Mouse (Mus musculus): ENCODE results near the gene Ctdnep1. TPM values are rescaled to one million over a fixed set of nuclear protein-coding genes. Genes with fewer than 3 reads are reported as not detected.

Ctdnep1 gene
- total RNA-seq, 2 experiments from 2014 or later, result 26.6 to 120 TPM

DNA sequence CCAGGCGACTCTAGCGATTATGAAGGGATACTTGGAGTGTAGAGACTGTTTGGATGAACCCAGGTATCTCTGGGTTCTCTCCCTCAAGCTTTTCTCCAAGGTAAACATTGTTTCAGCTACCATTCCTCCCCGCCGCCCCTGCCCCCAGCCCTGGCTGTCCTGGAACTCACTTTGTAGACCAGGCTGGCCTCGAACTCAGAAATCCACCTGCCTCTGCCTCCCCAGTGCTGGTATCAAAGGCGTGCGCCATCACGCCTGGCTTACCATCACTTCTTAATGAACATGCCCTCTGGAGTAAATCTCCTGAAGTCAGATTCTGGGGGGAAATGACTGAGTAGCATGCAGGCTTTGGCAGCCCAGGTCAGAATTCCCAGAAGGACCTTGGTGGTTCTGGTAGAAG, 1.3 kb downstream of the Ctdnep1 start, which contains the start of gene Elp5:
Gene Elp5, minus strand, starts transcription at position 293 of the 400 bp plus-strand sequence.
- no peak for ATAC-seq (ENCODE audit: poor library complexity, severe bottlenecking)

DNA sequence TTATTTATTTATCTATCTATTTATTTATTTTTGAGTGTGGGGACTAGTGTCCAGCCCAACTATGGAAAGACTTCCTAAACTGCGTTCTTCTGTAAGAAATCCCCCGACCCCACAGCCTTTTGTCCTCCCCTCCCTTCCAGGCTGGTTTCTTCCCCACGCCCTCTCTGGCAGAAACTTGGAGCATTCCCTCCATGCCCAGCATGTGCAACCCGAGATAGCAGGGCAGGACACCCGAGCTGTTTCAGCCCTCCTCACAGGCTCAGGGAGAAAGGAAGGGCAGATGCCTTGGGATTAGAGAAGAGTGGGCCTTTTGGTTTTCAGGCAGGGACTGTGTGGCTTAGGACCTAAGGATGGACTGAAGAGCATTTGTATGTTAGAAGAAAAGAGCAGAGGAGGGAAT, 1.9 kb downstream of the Ctdnep1 start:
- no peak for ATAC-seq (ENCODE audit: poor library complexity, severe bottlenecking)

DNA sequence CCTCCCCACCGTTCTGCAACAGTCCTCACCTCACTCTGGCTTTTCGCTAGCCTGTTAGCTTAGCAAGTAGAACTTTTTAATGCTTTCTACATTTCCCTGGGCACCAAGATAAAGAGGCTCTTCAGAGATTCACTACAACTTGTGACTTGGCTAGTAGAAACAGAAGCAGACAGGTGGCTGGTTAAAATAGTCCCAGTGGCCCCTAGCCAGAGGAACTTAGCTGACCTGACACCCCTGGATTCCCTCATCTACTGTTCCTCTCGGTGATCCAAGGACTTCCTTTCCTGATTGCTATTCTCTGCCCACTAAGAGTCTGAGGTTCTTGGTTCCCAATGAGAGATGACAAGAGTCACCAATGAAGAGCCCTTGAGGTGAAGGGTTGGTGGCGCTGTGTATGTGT, 2.4 kb downstream of the Ctdnep1 start:
- no peak for ATAC-seq (ENCODE audit: poor library complexity, severe bottlenecking)

DNA sequence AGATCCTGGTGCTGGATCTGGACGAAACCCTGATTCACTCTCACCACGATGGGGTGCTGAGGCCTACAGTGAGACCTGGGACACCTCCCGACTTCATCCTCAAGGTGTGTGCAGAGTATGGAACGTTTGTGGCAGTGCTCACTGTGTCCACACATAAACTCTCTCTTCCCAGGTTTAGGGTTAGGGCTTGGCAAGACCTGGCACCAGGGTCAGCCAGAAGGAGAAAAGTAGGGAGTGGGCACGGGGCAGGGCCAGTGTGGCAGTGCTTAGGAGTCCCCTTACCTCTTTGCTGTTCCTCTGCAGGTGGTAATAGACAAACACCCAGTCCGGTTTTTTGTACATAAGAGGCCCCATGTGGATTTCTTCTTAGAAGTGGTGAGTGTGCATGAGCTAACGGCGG, 3.5 kb downstream of the Ctdnep1 start:
- no peak for ATAC-seq (ENCODE audit: poor library complexity, severe bottlenecking)

DNA sequence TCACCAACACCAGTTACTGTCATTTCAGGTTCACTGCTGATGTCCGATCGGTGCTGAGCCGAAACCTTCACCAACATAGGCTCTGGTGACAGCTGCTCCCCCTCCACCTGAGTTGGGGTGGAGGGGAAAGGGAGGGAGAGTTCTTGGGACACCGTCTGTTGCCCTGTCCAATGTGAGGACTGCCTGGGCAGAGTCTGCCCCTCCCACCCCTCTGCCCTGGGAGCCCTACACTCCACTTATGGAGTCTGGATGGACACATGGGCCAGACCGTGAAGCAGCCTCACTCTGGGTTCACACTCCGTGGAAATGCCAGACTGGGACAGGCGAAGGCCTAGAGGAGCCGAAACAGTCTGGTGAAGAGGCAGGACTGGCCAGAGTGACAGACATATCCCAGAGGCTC, 9.0 kb downstream of the Ctdnep1 start:
- no peak for ATAC-seq (ENCODE audit: poor library complexity, severe bottlenecking)

DNA sequence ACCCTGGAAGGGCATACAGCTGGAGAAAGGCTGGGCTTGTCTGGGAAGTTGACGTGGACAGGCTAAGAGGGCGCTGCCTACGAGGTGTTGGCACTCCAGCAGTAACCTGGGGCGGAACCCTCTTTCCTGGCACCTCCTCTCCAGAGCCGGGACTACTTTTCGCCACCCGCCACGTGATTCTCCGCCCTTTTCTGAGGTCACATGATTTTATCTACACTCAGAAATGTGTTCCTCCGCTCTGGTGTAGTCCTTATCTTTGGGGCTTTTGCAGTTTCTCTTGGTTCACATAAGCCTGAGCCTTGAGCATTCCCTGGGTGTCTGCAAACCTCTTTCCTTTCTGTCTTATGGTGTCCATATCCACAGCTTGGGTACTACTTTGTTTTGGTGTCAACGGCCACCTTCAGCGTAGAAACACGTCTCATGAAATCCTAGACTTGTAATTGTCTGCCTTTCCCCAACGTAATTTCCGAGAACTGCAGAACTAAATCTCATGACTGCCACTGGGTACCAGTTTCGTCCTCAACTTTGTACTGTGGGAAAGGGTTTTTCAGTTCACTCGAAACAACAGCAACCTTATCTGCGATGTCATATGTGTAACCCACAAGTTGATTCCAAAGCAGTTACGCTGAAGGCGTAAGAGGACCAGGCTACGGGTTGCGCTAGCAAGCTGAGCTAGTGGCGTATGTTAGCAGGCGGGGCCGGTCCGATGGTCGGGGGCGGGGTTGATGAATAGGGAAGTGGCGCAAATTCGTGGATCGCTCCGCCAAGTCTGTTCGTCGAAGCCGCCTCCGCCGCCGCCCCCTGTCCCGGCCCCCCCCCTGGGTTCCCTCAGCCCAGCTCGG, 10.1 kb downstream of the Ctdnep1 start, which contains the start of gene Gabarap:
Gene Gabarap, plus strand, starts transcription at position 294 of the 842 bp plus-strand sequence.
- ATAC-seq (ENCODE audit: poor library complexity, severe bottlenecking), result peak; percentile 69

DNA sequence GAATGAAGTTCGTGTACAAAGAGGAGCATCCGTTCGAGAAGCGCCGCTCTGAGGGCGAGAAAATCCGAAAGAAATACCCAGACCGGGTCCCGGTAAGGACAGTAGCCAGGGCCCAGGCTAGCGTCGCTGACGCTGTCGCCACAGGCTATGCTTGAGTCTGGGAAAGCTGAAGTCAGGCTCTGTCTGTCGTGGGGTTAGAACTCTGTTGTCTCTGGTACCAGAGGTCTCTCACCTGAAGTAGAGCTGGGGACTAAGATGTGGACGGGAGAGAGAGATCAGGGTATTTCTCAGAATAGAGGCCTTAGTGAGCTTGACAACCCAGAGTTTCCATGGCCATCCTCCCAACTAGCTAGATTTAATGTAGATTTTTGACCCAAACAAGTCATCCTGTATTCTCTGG, 10.8 kb downstream of the Ctdnep1 start:
- ATAC-seq (ENCODE audit: poor library complexity, severe bottlenecking), result 0 out of 2 replicates have a peak, but pooled peaks have one; percentile 0

DNA sequence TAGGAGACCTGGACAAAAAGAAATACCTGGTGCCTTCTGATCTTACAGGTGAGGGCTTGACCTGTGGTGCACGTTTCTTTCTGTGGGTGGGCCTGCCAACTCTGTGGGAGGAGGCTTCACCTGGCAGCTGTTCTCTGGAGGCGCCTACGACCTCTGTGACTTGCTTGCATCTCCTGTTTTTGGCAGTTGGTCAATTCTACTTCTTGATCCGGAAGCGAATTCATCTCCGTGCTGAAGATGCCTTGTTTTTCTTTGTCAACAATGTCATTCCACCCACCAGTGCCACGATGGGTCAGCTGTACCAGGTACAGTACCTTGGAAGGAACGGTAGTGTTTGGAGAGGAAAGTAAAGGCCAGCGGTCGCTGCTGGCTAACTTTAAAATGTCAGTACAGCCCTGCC, 11.4 kb downstream of the Ctdnep1 start:
- ATAC-seq (ENCODE audit: poor library complexity, severe bottlenecking), result no peak

DNA sequence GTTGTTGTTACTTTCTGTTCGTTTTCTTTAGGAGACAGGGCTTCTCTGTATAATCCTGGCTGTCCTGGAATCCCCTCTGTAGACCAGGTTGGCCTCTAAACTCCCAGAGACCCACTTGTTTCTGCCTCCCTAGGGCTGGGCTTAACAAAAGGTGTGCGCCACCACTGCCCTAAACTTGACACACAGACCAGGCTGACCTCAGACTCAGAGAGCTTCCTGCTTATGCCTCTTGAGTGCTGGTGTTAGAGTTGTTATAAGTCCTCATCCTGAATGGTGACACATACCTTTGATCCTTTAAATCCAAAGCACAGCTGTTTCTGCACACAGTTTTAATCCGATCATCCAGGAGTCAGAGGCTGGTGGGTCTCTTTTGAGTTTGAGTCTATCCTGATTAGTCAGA, 12.0 kb downstream of the Ctdnep1 start:
- no peak for ATAC-seq (ENCODE audit: poor library complexity, severe bottlenecking)

DNA sequence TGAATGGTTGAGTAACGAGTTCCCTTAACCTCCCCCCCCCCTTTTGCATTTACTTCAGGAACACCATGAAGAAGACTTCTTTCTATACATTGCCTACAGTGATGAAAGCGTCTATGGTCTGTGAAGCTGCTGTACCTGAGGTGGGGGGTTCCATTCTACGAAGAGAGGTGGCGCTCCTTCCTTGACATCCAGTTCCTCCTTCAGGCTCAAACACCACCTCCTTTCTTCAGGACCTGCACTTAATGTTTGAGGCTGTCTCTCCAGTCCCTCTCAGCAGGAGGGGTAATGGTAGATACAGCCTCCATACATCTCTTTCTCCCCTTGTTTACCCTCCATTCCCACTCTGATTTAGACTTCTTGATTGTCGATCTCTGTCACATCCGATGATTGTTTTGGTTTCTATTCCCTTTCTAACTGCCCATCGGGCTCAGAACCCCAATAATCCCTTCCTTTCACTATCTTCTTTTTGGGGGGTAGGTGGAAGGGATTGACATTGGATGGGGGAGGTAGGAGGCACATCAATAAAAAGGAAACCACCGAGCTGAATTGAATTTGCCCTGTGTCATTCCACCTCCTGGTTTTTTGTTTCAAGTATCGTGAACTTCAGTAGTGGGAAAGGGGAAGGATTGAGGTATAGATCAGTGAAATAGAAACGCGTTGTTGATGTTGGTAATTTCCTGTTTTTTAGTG, 13.6 kb downstream of the Ctdnep1 start:
- ATAC-seq (ENCODE audit: poor library complexity, severe bottlenecking), result no peak

DNA sequence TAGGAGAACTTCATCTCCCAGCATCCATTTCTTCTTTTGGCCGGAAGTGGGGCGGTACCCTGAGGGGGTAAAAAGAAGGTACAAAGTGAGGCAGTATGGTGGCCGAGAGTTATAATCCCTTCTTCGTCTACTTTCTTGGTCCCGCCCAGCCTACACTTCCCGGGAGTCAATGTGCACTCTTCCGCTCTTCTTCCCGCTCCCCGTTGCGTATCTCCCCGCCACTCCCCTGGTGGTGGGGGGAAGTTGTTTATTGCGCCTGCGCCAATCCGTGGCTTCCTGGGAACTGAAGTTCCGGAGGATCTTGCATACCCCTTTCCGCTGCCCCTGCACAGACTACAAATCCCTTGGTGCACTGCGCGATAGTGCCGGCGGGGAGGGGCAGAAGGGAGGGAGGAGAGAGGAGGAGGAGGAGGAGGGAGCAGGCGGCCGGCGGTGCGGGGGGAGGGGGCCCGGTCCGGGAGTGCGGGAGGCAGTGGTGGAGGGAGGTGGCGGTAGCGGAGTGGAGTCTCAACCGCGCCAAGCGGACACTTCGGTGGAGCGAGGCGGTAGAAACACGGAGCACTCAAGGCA, 14.5 kb downstream of the Ctdnep1 start, which contains the start of gene Phf23:
Gene Phf23, plus strand, starts transcription at position 387 of the 570 bp plus-strand sequence.
- ATAC-seq (ENCODE audit: poor library complexity, severe bottlenecking), result peak; percentile 58

DNA sequence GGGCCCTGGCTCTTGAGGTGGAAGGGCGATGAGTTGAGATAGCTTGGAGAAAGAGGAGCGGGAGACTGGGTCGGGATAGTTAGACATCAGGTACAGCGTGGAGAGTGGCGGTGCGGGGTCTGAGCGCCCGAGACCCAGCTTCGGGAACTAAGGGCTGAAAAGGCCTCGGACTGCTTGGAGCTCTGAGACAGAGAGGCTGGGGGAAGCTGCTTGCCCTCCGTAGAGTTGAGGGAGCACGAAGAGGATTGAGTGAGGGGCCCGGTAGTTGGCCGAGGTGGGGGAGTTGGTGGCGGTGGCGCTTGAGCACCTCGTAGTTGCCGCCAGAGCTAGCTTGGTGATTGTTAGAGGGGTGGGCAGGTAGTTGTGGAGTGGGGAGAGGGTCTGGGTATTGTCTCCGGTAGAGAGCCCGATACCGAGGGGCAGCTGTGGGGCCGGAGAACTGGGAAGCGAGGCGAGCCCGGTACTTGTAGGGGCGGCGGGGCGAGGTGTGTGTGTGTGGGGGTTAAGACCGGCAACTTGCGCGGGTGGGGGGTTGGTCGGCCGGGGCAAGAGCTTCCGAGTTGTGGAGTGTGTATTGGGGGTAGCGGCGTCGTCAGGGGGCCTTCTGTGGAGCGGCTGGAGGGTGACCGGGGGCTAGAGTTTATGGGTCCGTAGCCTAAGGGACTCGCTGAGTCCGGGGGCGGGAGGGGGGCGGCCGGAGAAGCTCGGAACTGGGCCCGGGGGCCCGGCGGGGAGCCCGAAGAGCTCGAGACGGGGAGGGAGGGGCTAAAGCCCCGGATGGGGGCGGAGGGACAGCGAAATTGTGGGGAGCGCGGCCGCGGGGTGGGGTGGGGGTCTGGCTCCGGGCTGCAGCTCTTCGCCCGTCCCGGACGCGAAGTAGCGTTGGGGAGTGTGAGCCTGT, 15.5 kb downstream of the Ctdnep1 start:
- ATAC-seq (ENCODE audit: poor library complexity, severe bottlenecking), result no peak

DNA sequence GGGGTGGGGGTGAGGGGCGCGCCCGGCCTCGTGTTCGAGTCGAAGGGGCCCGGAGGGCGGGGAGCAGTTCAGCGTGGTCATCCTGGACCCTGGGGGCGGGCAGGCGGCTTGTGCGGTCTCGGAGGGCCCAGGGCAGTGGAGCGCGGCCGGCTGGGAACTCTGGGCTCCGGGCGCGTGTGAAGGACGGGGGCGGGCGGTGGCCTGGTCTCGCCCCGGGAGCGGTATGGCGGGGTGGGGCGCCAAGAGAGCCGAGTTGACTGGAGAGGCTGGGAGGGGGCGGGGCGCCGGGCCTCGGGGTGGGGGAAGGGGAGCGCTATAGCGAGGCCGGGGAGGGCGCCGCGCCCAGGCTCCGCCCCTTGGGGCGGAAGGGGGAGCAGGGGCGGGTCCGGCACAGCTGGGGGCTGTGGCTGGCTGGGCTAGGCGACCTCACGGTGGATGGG, 16.1 kb downstream of the Ctdnep1 start:
- ATAC-seq (ENCODE audit: poor library complexity, severe bottlenecking), result peak; percentile 38

DNA sequence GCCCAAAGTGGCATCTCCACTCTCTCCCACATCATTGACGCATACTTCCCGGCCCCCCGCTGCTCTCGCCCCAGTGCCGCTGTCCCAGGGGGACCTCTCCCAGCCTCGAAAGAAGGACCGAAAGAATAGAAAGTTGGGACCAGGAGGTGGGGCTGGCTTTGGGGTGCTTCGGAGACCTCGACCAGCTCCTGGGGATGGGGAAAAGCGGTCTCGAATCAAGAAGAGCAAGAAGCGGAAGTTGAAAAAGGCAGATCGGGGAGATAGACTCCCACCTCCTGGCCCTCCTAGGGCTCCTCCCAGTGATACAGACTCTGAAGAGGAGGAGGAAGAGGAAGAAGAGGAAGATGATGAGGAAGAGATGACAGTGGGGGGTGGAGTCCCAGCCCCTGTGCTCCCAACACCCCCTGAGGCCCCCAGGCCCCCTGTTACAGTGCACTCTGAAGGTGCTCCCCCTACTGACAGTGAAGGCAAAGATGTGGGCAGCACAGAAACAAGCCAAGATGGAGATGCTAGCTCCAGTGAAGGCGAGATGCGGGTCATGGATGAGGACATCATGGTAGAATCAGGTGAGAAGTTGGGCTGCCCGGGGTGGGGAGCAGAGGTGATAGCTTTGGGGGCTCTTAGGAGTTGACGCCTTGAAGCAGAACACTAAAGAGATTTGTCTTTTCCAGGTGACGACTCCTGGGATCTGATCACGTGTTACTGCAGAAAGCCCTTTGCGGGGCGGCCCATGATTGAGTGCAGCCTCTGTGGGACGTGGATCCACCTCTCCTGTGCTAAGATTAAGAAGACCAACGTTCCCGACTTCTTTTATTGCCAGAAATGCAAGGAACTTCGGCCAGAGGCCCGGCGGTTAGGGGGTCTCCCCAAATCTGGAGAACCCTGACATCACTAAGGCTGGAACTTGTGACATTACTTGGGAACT, 17.9 kb downstream of the Ctdnep1 start:
- ATAC-seq (ENCODE audit: poor library complexity, severe bottlenecking), result no peak

DNA sequence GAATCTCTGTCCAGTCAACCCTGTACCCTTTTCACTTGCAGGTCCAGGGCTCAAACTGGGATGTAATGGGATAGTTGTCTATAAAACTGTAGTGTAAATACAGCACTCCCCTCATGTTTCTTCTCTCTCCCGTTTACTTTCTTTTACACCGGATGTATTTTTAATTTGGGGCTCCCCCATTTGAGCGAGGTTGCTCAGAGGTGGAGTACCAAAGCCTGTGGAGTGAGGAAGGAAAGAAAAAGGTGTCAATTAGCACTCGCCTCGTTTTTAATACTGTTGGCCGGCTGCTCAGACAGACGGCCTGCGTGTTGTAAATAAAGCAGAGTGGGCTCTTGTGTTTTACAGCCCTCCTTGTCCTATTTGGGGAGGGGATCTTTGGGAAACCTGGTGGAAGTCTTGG, 18.7 kb downstream of the Ctdnep1 start:
- no peak for ATAC-seq (ENCODE audit: poor library complexity, severe bottlenecking)

DNA sequence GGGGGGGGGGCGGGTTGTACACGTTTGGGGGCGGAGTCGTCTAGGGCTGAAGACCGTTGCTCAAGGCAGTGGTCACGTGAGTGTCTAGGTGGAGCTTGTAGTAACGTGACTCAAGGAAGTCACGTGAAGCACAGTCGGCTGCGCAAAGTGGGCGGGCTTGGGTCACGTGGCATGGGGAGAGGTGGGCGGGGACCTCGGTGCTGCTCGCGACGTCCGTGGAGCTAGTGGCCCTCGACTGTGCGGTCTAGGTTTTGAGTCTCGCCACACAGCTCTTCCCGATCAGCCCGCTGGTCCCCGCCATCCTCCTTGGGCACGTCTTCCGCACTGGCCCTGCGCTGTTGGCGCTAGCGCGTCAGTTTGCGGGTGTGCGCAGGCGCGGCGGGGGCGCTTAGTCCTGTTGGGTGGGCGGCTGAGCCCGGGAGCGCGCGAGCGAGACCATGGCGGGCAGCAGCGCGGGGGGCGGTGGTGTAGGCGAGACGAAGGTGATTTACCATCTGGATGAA, 19.5 kb downstream of the Ctdnep1 start, which contains the start of gene Dvl2:
Gene Dvl2, plus strand, starts transcription at position 200 of the 503 bp plus-strand sequence.
- ATAC-seq (ENCODE audit: poor library complexity, severe bottlenecking), result peak; percentile 61

DNA sequence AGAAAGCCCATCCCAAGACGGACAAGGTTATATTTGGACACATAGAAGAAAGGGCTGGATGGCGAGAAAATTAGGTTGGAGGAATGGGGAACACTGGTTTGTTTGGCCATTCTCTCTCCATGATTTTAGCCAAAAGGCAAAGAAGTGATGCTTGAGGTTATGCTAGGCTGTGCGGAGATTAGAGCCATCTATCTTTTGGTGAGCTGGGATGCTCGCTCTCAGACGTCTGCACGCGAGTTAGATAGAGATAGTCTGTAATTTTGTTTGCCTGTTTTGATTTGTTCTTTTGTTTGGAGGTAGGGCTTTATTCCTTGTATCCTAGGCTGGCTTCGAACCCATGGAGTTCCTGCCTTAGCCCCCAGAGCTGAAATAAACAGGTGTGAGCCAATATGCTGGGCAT, 20.2 kb downstream of the Ctdnep1 start:
- ATAC-seq (ENCODE audit: poor library complexity, severe bottlenecking), result no peak

DNA sequence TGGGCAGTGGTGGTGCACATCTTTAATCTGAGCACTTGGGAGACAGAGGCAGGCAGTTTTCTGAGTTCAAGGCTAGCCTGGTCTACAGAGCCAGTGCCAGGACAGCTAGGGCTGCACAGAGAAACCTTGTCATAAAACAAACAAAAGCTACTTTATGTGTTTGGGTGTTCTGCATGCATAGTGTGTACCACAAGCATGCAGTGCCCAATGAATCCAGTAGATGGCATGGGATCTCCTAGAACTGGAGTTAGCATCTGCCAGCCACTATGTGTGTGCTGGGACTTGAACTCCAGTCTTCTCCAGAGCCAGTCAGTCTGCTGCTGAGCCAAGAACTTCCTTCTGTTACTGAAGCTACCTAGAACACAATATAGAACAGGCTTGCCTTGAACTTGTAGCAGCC, 20.9 kb downstream of the Ctdnep1 start:
- ATAC-seq (ENCODE audit: poor library complexity, severe bottlenecking), result no peak

DNA sequence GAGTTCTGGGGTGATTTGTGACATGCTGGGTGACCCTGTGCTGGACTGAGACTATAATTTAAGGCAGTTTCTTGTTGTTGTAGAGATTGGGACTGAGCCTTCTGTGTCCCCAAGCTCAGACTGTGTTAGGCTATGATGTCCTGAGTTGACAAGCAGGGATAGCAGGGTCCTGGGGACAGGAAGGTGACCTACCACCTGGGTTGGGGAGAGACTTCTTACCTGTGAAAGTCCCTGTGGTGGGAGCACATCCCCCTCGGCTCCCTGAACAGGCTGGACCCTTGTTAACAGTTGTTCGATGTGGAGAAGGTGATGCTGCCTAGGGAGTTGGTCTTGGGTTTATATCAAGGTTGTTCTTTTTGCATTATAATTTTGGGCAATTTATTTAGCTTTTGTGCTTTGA, 21.5 kb downstream of the Ctdnep1 start:
- ATAC-seq (ENCODE audit: poor library complexity, severe bottlenecking), result no peak
